Mouse (Mus musculus) liver, postnatal 0 days (tissue): ENCODE measurements around the gene Slc6a11. TPM values are rescaled to one million over a fixed set of nuclear protein-coding genes. Genes with fewer than 3 reads are reported as not detected.

Experiments
- ATAC-seq: fragments of 200-750 bp; cut with Nextera tagmentation; 2 replicates; pipeline ENCODE4 v1.8.0; 2017; ENCODE audit warnings: mild to moderate bottlenecking, moderate library complexity
- DNase-seq: peaks from one replicate; pipeline ENCODE4 v3.0.0-alpha.2; 2016
- H3K27ac ChIP-seq: fragments of 300-500 bp; sonication (generic); 2 replicates; pipeline ENCODE4 v1.5.1; 2014; ENCODE audit warnings: antibody characterized with exemption, moderate library complexity, mild to moderate bottlenecking, low read depth
- H3K27me3 ChIP-seq: fragments of 300-500 bp; sonication (generic); 2 replicates; pipeline ENCODE4 v1.6.1; 2014; ENCODE audit warnings: low read length, control low read depth, mixed read lengths; ENCODE audit not compliant: insufficient read depth
- H3K36me3 ChIP-seq: fragments of 300-500 bp; sonication (generic); replicated peaks from 2 replicates; pipeline ENCODE4 v1.6.1; 2014; ENCODE audit warnings: mild to moderate bottlenecking, control low read depth, low read length, moderate library complexity, mixed read lengths; ENCODE audit not compliant: insufficient read depth
- H3K4me1 ChIP-seq: fragments of 300-500 bp; sonication (generic); 2 replicates; pipeline ENCODE4 v1.6.1; 2014; ENCODE audit warnings: antibody characterized with exemption, mild to moderate bottlenecking, control low read depth; ENCODE audit not compliant: insufficient read depth
- H3K4me2 ChIP-seq: fragments of 300-500 bp; sonication (generic); 2 replicates; pipeline ENCODE4 v1.6.1; 2014; ENCODE audit warnings: low read depth, mild to moderate bottlenecking, low read length, moderate library complexity, mixed read lengths
- H3K4me3 ChIP-seq: fragments of 300-500 bp; sonication (generic); 2 replicates; pipeline ENCODE4 v1.5.1; 2014; ENCODE audit warnings: low read depth, low read length
- H3K9ac ChIP-seq: fragments of 300-500 bp; sonication (generic); replicated peaks from 2 replicates; pipeline ENCODE4 v1.6.1; 2014; ENCODE audit warnings: mild to moderate bottlenecking, moderate library complexity
- H3K9me3 ChIP-seq: fragments of 300-500 bp; sonication (generic); 2 replicates; pipeline ENCODE4 v1.6.1; 2016; ENCODE audit warnings: mild to moderate bottlenecking, control low read depth, low read length, mixed read lengths
- CTCF ChIP-seq: sonication (generic); IDR thresholded peaks from 2 replicates; pipeline ENCODE4 v1.5.1; 2016; ENCODE audit warnings: antibody characterized with exemption, low read depth
- EP300 ChIP-seq: IDR thresholded peaks from 2 replicates; pipeline ENCODE4 v1.6.1; 2016; ENCODE audit warnings: antibody characterized with exemption, low read depth, mild to moderate bottlenecking
- WGBS: fragments of 180-500 bp; shearing (Covaris S2); extraction: QIAGEN DNeasy Blood & Tissue Kit; methylation state at CpG from one replicate; pipeline ENCODE4 v1.1.7; 2014; ENCODE audit not compliant: insufficient replicate concordance; 5-methylcytosine and 5-hydroxymethylcytosine counted together
- polyA plus RNA-seq: library from polyadenylated mRNA; unstranded; fragments of >200 nt; fragmentation: Nextera tagmentation; extraction: Ambion mirVana; gene quantifications from 2 replicates; pipeline ENCODE4 v1.2.1, GENCODE M21; 2015

The Slc6a11 gene
- polyA plus RNA-seq, 1 experiment from 2014 or later: 0.05 TPM

DNA sequence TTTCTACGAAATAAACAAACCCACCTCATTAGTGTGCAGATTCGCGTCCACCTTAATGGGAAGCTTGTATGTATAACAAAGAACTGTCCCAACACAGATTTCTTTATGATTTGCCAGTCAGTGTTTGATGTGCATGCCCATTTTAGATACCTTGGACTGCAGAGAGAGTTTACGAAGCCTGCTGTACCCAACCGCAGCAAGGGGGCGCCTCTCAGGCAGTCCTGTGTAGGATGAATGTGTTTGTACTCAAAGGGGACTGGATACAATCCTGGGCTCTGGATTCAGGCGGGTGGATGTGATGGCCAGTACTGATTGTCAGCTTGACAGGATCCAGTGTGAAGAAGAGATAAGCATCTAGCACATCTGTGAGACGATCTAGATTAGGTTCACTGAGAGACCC is 144.8 kb downstream of the Slc6a11 start:
- 46% methylated on average over 8 of the region's 8 CpGs for WGBS
- Histone ChIP-seq H3K27me3 (no peaks in the 10 kb centered on the region), H3K27ac (no peak overlapping the region), H3K36me3 (no peaks in the 10 kb centered on the region), H3K4me3 (no peak overlapping the region), H3K9me3 (no peaks in the 10 kb centered on the region), H3K4me2 (no peak overlapping the region), H3K4me1 (no peaks in the 10 kb centered on the region), H3K9ac (no peak overlapping the region)
- DNase-seq (no peak), ATAC-seq (no peak)
- TF ChIP-seq CTCF (0 out of 2 replicates have a peak, but pooled peaks have one; percentile 14), EP300 (no peak)

DNA sequence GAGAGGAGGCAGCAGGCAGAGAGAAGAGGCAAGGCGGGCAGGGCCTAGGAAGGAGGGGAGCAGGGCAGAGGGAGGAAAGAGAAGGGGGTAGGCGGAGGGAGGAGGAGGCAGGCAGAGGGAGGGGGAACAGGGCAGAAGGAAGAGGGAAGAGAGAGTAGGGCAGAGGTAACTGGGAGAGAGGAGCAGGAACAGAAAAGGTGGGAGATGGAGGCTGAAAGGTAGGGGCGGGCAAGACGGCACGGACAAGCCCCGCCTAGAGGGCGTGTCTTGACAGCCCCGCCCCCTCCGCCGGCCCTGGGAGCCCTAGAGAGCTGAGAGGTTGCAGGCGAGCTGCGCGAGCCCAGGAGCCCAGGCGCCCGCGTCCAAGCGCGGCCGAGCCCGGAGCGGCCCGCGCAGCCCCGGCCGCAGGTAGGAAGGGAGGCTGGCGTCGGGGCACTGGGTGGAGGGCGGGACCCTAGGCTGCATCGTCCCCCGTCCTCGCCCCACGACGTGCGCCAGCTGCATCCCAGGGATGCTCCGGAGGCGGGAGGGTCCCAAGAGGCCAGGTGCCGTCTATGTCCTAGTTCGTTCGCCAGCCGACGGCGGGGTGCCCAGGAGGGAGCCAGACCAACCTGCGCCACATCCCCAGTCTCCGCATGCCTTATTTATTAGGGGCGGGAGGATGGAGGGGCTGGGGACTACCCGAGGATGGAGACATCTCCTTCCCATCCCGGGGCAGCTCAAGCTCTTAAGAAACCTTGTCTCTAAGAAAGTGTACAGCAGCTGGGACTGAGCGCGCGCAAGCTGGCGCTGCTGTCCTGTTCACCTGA is 151.6 kb downstream of the Slc6a11 start, which contains the start of gene Slc6a1:
TSS of gene Slc6a1 (plus strand) at position 167 of the 809 bp plus-strand sequence.
- Histone ChIP-seq H3K36me3 (no peaks in the 10 kb centered on the region), H3K4me2 (no peak within 1 kb of the TSS), H3K4me3 (no peak within 1 kb of the TSS), H3K4me1 (no peaks in the 10 kb centered on the region), H3K9me3 (no peaks in the 10 kb centered on the region), H3K27me3 (peaks cover 52% of the 10 kb centered on the region), H3K9ac (no peak within 1 kb of the TSS), H3K27ac (no peak within 1 kb of the TSS)
- no peak for TF ChIP-seq CTCF
- no peak for TF ChIP-seq EP300
- peak; percentile 81 for ATAC-seq
- DNase-seq: peak; percentile 67
- 5% methylated on average over 46 of the region's 51 CpGs for WGBS

DNA sequence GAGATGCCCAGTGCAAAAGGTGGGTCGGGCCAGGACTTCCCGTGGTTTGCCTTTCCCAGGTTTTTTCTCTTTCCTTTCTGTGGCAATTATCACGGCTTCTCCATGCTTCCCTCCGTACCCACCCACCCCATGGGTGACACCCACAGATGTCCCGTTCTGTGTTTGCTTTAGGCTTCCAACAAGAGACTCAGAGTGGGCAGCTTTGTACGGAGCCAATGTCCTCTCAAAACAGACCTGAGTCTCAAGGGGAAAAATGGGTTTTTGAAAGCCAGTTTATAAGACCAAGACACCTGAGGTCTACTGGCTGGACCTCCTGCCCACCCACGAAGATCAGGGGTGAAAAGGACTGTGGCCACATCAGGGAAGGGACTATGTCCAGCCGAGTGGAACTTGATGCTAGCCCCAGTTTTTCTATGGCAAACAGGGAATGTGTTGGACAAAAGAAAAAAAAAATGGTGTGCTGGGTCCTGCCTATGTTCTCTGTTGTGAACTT is 152.3 kb downstream of the Slc6a11 start:
- no peak for ATAC-seq
- Histone ChIP-seq H3K27ac (no peak overlapping the region), H3K36me3 (no peaks in the 10 kb centered on the region), H3K4me3 (no peak overlapping the region), H3K9ac (no peak overlapping the region), H3K9me3 (no peaks in the 10 kb centered on the region), H3K27me3 (peaks cover 52% of the 10 kb centered on the region), H3K4me1 (no peaks in the 10 kb centered on the region), H3K4me2 (no peak overlapping the region)
- DNase-seq: no peak
- TF ChIP-seq CTCF (no peak), EP300 (no peak)
- 16% methylated on average over 8 of the region's 8 CpGs for WGBS

- DNase-seq (no peak), ATAC-seq (no peak)
- no peaks in the 10 kb centered on the region for H3K9me3 ChIP-seq
- H3K36me3 ChIP-seq: no peaks in the 10 kb centered on the region
- no peak overlapping the region for H3K4me2 ChIP-seq
- H3K27ac ChIP-seq: no peak overlapping the region
- H3K4me1 ChIP-seq: no peaks in the 10 kb centered on the region
- no peak overlapping the region for H3K4me3 ChIP-seq
- peaks cover 52% of the 10 kb centered on the region for H3K27me3 ChIP-seq
- H3K9ac ChIP-seq: no peak overlapping the region
- no peak for TF ChIP-seq CTCF
- TF ChIP-seq EP300: no peak
- 52% methylated on average over 10 of the region's 10 CpGs for WGBS
These were observed 153.1 kb downstream of the Slc6a11 start for GRCm38 (mm10) chr6:114283927-114284703.

- WGBS: 30% methylated on average over 4 of the region's 4 CpGs
- Histone ChIP-seq H3K4me2 (no peak overlapping the region), H3K9me3 (no peaks in the 10 kb centered on the region), H3K27ac (no peak overlapping the region), H3K9ac (no peak overlapping the region), H3K36me3 (no peaks in the 10 kb centered on the region), H3K27me3 (peaks cover 57% of the 10 kb centered on the region), H3K4me1 (no peaks in the 10 kb centered on the region), H3K4me3 (no peak overlapping the region)
- TF ChIP-seq EP300: no peak
- TF ChIP-seq CTCF: no peak
- ATAC-seq (no peak), DNase-seq (no peak)
These were observed 154.4 kb downstream of the Slc6a11 start for GRCm38 (mm10) chr6:114285424-114285823.

GRCm38 (mm10) chr6:114289106-114289505 is 158.1 kb downstream of the Slc6a11 start:
- H3K9ac ChIP-seq: no peak overlapping the region
- 31% methylated on average over 7 of the region's 7 CpGs for WGBS
- no peak for ATAC-seq

More at GRCm38 (mm10) chr6:114289106-114289505, 158.1 kb downstream of the Slc6a11 start:
- Histone ChIP-seq H3K4me2 (no peak overlapping the region), H3K27ac (no peak overlapping the region), H3K36me3 (no peaks in the 10 kb centered on the region), H3K27me3 (peaks cover 31% of the 10 kb centered on the region), H3K9me3 (no peaks in the 10 kb centered on the region), H3K4me3 (no peak overlapping the region), H3K4me1 (no peaks in the 10 kb centered on the region)
- TF ChIP-seq EP300 (no peak), CTCF (no peak)
- DNase-seq: no peak
